Mouse (Mus musculus): ENCODE measurements at regions not wholly inside any gene's neighbourhood (a gene's known extent, or its start where the extent isn't known, plus 50 kb on each side); places are given as distances from the start of the nearest gene placed in this dataset.

DNA sequence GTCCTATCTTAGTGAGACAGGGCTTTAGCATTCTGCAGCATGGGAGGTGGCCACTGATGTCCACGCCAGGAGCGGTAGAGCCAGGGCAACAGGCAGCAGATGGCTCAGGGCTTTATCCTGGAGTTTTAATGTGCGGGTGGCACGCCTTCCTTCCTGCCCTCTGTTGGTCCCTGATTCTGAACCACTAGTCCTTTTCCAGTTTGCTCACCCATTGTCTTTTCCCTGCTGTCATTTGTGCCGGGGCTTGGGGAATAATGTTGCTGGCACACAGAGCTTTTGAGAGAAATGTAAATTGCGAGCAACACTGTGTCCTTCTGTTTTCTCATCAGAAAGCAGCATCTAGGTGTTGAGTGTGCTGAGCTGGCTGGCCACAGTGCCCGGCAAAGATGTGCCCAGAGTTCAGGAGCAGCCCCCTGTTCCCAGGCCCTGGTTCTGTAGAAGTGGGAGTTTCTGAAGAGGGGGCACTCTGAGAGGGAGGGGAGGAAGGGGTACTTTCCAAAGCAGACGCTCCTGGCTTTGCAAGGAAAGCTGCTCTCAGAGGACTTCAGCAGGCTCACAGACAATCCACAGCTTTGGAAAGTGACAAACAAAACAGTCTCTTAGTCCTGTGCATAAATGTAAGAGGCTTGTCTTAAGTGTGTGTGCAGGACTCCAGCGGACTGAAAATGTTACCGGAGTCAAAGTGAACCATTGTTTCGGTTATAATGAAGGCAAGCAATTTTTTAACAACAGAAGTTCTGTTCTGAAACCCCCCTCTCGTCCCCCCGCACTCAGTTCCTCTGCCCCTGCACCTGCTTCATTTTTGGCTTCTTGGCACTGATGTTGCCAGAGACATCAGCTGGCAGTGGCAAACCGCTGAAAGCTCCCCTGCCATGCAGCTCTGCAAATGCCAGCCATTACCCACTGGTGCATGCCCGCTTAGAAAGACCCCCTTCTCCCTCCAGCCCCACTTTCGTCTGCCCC, 284.4 kb upstream of the Mpdz start:
- 93% methylated on average over 16 of the region's 16 CpGs for WGBS
- no peaks in the 10 kb centered on the region for H3K27me3 ChIP-seq (ENCODE audit: control insufficient read depth, insufficient read depth, low read length)
- DNase-seq (ENCODE audit: extremely low read depth, low read depth, low spot score) = no peak
- no peaks in the 10 kb centered on the region for H3K36me3 ChIP-seq (ENCODE audit: control insufficient read depth, insufficient read depth, low read length)
- H3K4me1 ChIP-seq (ENCODE audit: control insufficient read depth, insufficient read depth, low read length) = peaks cover 3% of the 10 kb centered on the region; the same call in 1 of the 2 replicates
- H3K27ac ChIP-seq (replicated peaks; ENCODE audit: insufficient read depth, low read depth, low read length) = no peak overlapping the region
- no peak overlapping the region for H3K9ac ChIP-seq (ENCODE audit: low read depth, low read length)
- H3K4me3 ChIP-seq (ENCODE audit: insufficient read depth, low read depth, low read length) = no peak overlapping the region
- TF ChIP-seq POLR2A (IDR thresholded peaks at IDR 0.05; ENCODE audit: extremely low read depth, insufficient read depth, low read length) (no peak), CTCF (IDR thresholded peaks at IDR 0.05; ENCODE audit: low read depth, low read length) (no peak)
- no peaks in the 10 kb centered on the region for H3K79me2 ChIP-seq (ENCODE audit: control insufficient read depth, insufficient read depth, low read length)

DNA sequence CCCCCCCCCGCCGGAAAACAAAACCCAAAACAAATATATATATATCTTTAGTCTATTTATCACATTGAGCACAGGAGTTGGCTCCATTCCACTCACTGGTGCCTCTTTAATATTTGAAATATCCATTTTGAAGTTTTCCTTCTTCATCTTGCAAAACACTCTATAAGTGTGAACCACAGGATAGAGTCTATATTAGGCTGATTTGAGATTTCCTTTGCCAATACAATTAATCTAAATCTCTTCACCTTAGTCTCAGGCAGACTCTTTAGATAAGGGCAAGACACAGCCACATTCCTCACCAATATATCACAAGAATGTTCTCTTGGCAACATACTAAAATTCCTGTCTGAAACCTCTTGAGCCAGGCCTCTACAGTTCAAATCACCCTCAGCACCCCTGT, 282.1 kb upstream of the Mpdz start:
- Histone ChIP-seq H3K27ac (replicated peaks; ENCODE audit: insufficient read depth, low read depth, low read length) (no peak overlapping the region), H3K27me3 (ENCODE audit: control insufficient read depth, insufficient read depth, low read length) (no peaks in the 10 kb centered on the region), H3K4me1 (ENCODE audit: control insufficient read depth, insufficient read depth, low read length) (no peaks in the 10 kb centered on the region), H3K4me3 (ENCODE audit: insufficient read depth, low read depth, low read length) (no peak overlapping the region), H3K79me2 (ENCODE audit: control insufficient read depth, insufficient read depth, low read length) (no peaks in the 10 kb centered on the region), H3K36me3 (ENCODE audit: control insufficient read depth, insufficient read depth, low read length) (no peaks in the 10 kb centered on the region), H3K9ac (ENCODE audit: low read depth, low read length) (no peak overlapping the region)
- no peak for DNase-seq (ENCODE audit: extremely low read depth, low read depth, low spot score)
- WGBS = 94% methylated on average over 2 of the region's 2 CpGs
- TF ChIP-seq CTCF (IDR thresholded peaks at IDR 0.05; ENCODE audit: low read depth, low read length) = no peak
- no peak for TF ChIP-seq POLR2A (IDR thresholded peaks at IDR 0.05; ENCODE audit: extremely low read depth, insufficient read depth, low read length)

DNA sequence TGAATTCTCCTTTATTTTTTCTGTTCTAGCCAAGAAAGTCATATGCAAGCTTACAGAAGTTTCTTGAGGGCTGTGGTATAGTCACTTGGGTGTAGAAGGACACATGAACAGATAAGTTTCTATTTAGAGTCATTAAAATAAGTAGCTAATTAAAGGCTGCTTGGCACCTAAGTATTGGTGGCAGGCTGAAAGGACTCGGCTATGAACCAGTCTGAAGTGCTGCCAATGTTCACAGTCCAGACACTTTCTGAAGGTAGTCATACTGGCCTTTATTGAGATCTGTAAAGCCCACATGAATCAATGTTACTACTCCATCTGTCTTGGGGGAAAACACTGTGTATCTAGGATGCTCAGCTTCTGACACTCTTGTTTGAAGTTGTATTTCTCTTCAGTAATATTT, 269.8 kb upstream of the Mpdz start:
- Histone ChIP-seq H3K4me3 (ENCODE audit: insufficient read depth, low read depth, low read length) (no peak overlapping the region), H3K27ac (replicated peaks; ENCODE audit: insufficient read depth, low read depth, low read length) (no peak overlapping the region), H3K4me1 (ENCODE audit: control insufficient read depth, insufficient read depth, low read length) (no peaks in the 10 kb centered on the region), H3K79me2 (ENCODE audit: control insufficient read depth, insufficient read depth, low read length) (no peaks in the 10 kb centered on the region), H3K27me3 (ENCODE audit: control insufficient read depth, insufficient read depth, low read length) (no peaks in the 10 kb centered on the region), H3K36me3 (ENCODE audit: control insufficient read depth, insufficient read depth, low read length) (no peaks in the 10 kb centered on the region), H3K9ac (ENCODE audit: low read depth, low read length) (no peak overlapping the region)
- WGBS = 63% methylated on average over 1 of the region's 1 CpGs
- TF ChIP-seq CTCF (IDR thresholded peaks at IDR 0.05; ENCODE audit: low read depth, low read length) (no peak), POLR2A (IDR thresholded peaks at IDR 0.05; ENCODE audit: extremely low read depth, insufficient read depth, low read length) (no peak)
- DNase-seq (ENCODE audit: extremely low read depth, low read depth, low spot score) = no peak

DNA sequence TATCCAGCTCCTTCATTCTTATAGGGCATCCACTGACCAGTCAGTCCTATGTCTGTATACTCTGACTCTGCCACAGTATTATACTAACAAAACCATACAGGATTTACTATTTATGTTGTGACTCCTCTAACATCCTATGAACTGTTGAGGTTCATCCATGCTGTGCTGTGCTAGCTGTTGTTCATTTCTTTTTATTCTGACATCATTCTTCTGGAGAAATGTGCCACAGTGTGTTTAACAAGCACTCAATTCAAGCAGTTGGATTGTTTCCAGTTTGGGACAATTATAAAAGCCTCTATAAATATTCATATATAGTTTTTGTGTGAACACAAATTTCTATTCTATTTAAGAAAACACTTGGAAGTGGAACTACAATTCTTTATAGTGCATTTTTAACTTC, 252.6 kb upstream of the Mpdz start:
- Histone ChIP-seq H3K4me3 (ENCODE audit: insufficient read depth, low read depth, low read length) (no peak overlapping the region), H3K9ac (ENCODE audit: low read depth, low read length) (no peak overlapping the region), H3K27ac (replicated peaks; ENCODE audit: insufficient read depth, low read depth, low read length) (no peak overlapping the region), H3K36me3 (ENCODE audit: control insufficient read depth, insufficient read depth, low read length) (no peaks in the 10 kb centered on the region), H3K4me1 (ENCODE audit: control insufficient read depth, insufficient read depth, low read length) (no peaks in the 10 kb centered on the region), H3K27me3 (ENCODE audit: control insufficient read depth, insufficient read depth, low read length) (no peaks in the 10 kb centered on the region), H3K79me2 (ENCODE audit: control insufficient read depth, insufficient read depth, low read length) (no peaks in the 10 kb centered on the region)
- no peak for DNase-seq (ENCODE audit: extremely low read depth, low read depth, low spot score)
- TF ChIP-seq POLR2A (IDR thresholded peaks at IDR 0.05; ENCODE audit: extremely low read depth, insufficient read depth, low read length) (no peak), CTCF (IDR thresholded peaks at IDR 0.05; ENCODE audit: low read depth, low read length) (no peak)

DNA sequence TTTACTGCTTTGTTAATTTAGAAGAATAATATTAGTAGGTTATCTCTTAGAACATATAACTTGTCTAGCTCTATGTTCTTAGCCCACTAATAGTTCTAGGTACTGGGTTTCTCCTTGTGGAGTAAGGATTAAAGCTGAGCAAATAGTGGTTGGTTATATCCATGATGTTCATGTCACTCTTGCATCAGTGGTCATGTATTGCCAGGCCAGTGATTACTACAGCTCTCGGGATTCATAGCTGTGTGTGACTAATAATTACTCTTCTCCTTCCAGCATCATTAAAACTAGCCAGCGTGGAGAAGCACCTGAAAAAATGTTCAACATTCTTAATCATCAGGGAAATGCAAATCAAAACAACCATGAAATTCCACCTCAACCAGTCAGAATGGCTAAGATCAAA, 234.6 kb upstream of the Mpdz start:
- TF ChIP-seq POLR2A (IDR thresholded peaks at IDR 0.05; ENCODE audit: extremely low read depth, insufficient read depth, low read length) = no peak
- no peak for TF ChIP-seq CTCF (IDR thresholded peaks at IDR 0.05; ENCODE audit: low read depth, low read length)
- H3K4me3 ChIP-seq (ENCODE audit: insufficient read depth, low read depth, low read length) = no peak overlapping the region
- H3K36me3 ChIP-seq (ENCODE audit: control insufficient read depth, insufficient read depth, low read length) = no peaks in the 10 kb centered on the region
- DNase-seq (ENCODE audit: extremely low read depth, low read depth, low spot score) = no peak
- no peak overlapping the region for H3K27ac ChIP-seq (replicated peaks; ENCODE audit: insufficient read depth, low read depth, low read length)
- peaks cover 7% of the 10 kb centered on the region; the same call in 1 of the 2 replicates for H3K4me1 ChIP-seq (ENCODE audit: control insufficient read depth, insufficient read depth, low read length)
- no peaks in the 10 kb centered on the region for H3K27me3 ChIP-seq (ENCODE audit: control insufficient read depth, insufficient read depth, low read length)
- WGBS = 98% methylated on average over 2 of the region's 2 CpGs
- H3K79me2 ChIP-seq (ENCODE audit: control insufficient read depth, insufficient read depth, low read length) = no peaks in the 10 kb centered on the region
- no peak overlapping the region for H3K9ac ChIP-seq (ENCODE audit: low read depth, low read length)

DNA sequence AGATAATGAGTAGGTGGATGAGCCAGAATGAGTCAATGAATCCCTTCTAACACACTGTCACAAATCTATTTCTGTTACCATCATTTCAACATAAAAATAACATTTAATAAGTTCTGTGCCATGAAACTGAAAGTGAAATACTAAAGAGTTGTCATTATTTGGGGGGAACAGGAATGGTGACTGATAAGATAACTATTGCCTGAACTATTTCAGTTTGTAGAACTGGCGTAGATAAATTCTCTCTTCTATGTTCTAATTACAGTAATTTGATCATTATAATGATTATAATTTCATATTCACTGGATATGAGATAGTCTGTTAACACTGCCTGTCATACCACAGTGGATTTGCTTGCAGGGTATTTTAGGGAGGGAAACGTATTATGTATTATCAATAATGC, 232.3 kb upstream of the Mpdz start:
- no peak for TF ChIP-seq CTCF (IDR thresholded peaks at IDR 0.05; ENCODE audit: low read depth, low read length)
- TF ChIP-seq POLR2A (IDR thresholded peaks at IDR 0.05; ENCODE audit: extremely low read depth, insufficient read depth, low read length) = no peak
- Histone ChIP-seq H3K4me3 (ENCODE audit: insufficient read depth, low read depth, low read length) (no peak overlapping the region), H3K27ac (replicated peaks; ENCODE audit: insufficient read depth, low read depth, low read length) (no peak overlapping the region), H3K36me3 (ENCODE audit: control insufficient read depth, insufficient read depth, low read length) (no peaks in the 10 kb centered on the region), H3K4me1 (ENCODE audit: control insufficient read depth, insufficient read depth, low read length) (peaks cover 11% of the 10 kb centered on the region; the same call in 1 of the 2 replicates), H3K27me3 (ENCODE audit: control insufficient read depth, insufficient read depth, low read length) (no peaks in the 10 kb centered on the region), H3K9ac (ENCODE audit: low read depth, low read length) (no peak overlapping the region), H3K79me2 (ENCODE audit: control insufficient read depth, insufficient read depth, low read length) (no peaks in the 10 kb centered on the region)
- 82% methylated on average over 2 of the region's 2 CpGs for WGBS
- no peak for DNase-seq (ENCODE audit: extremely low read depth, low read depth, low spot score)

All from liver, adult 2 months (tissue).